ENCODE assay signal across 9 mouse cellular contexts in the genomic region with DNA sequence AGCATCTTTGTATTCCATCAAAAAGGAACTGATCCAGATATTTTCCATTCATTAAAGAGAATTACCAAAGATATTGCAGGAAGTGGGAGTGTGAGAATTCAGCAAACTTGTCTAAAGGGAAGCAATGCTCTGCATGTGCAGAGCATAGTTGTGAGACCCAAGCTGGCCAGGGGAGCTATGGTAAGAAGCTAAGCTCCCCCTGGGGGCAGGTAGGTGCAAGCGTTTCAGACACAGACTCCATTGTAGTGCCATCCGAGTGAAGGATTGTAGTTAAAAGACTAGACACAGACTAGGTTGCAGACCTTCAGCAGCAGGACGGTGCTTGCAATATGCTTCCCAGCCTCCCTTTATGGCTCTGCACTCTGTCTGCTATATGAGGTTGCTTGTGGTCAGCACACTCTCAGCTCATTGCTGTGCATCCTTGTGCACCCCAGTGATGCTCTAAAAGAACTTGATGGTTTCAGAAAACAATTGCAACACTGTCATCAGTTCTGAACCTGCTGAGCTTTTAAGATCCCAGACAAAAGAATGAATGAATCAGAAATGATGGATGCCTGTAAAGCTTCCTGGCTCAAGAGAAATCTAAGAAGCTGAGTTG.
DNase-seq lines count a peak whose midpoint lies in the region; ATAC-seq and TF ChIP-seq lines count a peak whose summit lies in the region.
"Had no signal": no experiment of that assay in that cellular context is flagged by ENCODE, and none has a peak within 500 bp of the region (broad histone marks: within the 10 kb centered on the region; RNA-seq: fewer than 3 reads in every experiment).

No protein-coding gene starts in this region.

- H3K27ac ChIP-seq in lung, embryonic 14.5 days (ENCODE audit: low read depth), result no peak overlapping the region
- H3K27ac ChIP-seq in forebrain, embryonic 12.5 days, result no peak overlapping the region
- no peak overlapping the region for H3K27ac ChIP-seq in neural tube, embryonic 15.5 days (replicated peaks)
- H3K27ac ChIP-seq: hindbrain, embryonic 15.5 days had no signal

- no peaks in the 10 kb centered on the region for H3K4me1 ChIP-seq in lung, embryonic 14.5 days (ENCODE audit: insufficient read depth)
- no peaks in the 10 kb centered on the region for H3K4me1 ChIP-seq in forebrain, embryonic 12.5 days
- no peaks in the 10 kb centered on the region for H3K4me1 ChIP-seq in neural tube, embryonic 15.5 days
- H3K4me1 ChIP-seq: hindbrain, embryonic 15.5 days had no signal

- H3K36me3 ChIP-seq in lung, embryonic 14.5 days (ENCODE audit: insufficient read depth), result no peaks in the 10 kb centered on the region
- H3K36me3 ChIP-seq in forebrain, embryonic 12.5 days (replicated peaks), result no peaks in the 10 kb centered on the region
- H3K36me3 ChIP-seq in neural tube, embryonic 15.5 days, result no peaks in the 10 kb centered on the region
- H3K36me3 ChIP-seq: hindbrain, embryonic 15.5 days had no signal

- no peaks in the 10 kb centered on the region for H3K27me3 ChIP-seq in lung, embryonic 14.5 days (ENCODE audit: insufficient read depth, low read length)
- H3K27me3 ChIP-seq in forebrain, embryonic 12.5 days, result no peaks in the 10 kb centered on the region
- no peaks in the 10 kb centered on the region for H3K27me3 ChIP-seq in neural tube, embryonic 15.5 days (replicated peaks)
- H3K27me3 ChIP-seq: hindbrain, embryonic 15.5 days had no signal

- no peak overlapping the region for H3K4me2 ChIP-seq in lung, embryonic 14.5 days
- H3K4me2 ChIP-seq in forebrain, embryonic 12.5 days, result no peak overlapping the region
- H3K4me2 ChIP-seq in neural tube, embryonic 15.5 days, result no peak overlapping the region
- H3K4me2 ChIP-seq: hindbrain, embryonic 15.5 days had no signal

- DNase-seq in cerebellum, adult 11-12 months, result no peak
- DNase-seq in lung, embryonic 14.5 days, result peak; percentile 15
- DNase-seq in lung, adult 18-20 months, result no peak
- DNase-seq in layer of hippocampus, adult 8-10 months (ENCODE audit: low spot score in 2 of 2), result no peak
- no peak for DNase-seq in gastrocnemius, postnatal 10 days

- peak; percentile 34 for TF ChIP-seq CTCF in lung, embryonic 14.5 days (IDR thresholded peaks at IDR 0.05; ENCODE audit: low read depth)

- no peak overlapping the region for H3K4me3 ChIP-seq in lung, embryonic 14.5 days (ENCODE audit: low read depth, low read length)
- H3K4me3 ChIP-seq in forebrain, embryonic 12.5 days (replicated peaks), result no peak overlapping the region
- no peak overlapping the region for H3K4me3 ChIP-seq in neural tube, embryonic 15.5 days (replicated peaks)
- H3K4me3 ChIP-seq: hindbrain, embryonic 15.5 days had no signal

- no peaks in the 10 kb centered on the region for H3K9me3 ChIP-seq in lung, embryonic 14.5 days (ENCODE audit: low read depth, low read length)
- no peaks in the 10 kb centered on the region for H3K9me3 ChIP-seq in forebrain, embryonic 12.5 days
- no peaks in the 10 kb centered on the region for H3K9me3 ChIP-seq in neural tube, embryonic 15.5 days (replicated peaks)
- H3K9me3 ChIP-seq: hindbrain, embryonic 15.5 days had no signal

- ATAC-seq in cerebellum, adult (ENCODE audit: insufficient number of reproducible peaks, low FRiP score, low TSS enrichment), result peak; percentile 79
- no peak for ATAC-seq in lung, embryonic 14.5 days (ENCODE audit: insufficient read depth)
- peak; percentile 77; the same call in 1 of the 2 replicates for ATAC-seq in forebrain, embryonic 12.5 days (ENCODE audit: low FRiP score)
- ATAC-seq in neural tube, embryonic 15.5 days (ENCODE audit: low FRiP score), result peak; percentile 72

- H3K9ac ChIP-seq in lung, embryonic 14.5 days, result no peak overlapping the region
- H3K9ac ChIP-seq in forebrain, embryonic 12.5 days, result no peak overlapping the region
- H3K9ac ChIP-seq in neural tube, embryonic 15.5 days (replicated peaks), result no peak overlapping the region
- H3K9ac ChIP-seq: hindbrain, embryonic 15.5 days had no signal

- WGBS in lung, embryonic 14.5 days, result 35% methylated on average over 3 of the region's 3 CpGs
- 8% methylated on average over 3 of the region's 3 CpGs for WGBS in forebrain, embryonic 12.5 days
- 16% methylated on average over 3 of the region's 3 CpGs for WGBS in neural tube, embryonic 15.5 days
